Mouse (Mus musculus): ENCODE data around the gene Olfr847. TPM values are rescaled to one million over a fixed set of nuclear protein-coding genes. Genes with fewer than 3 reads are reported as not detected.

Gene Olfr847
- polyA plus RNA-seq (2012; fragmentation: generic; extraction: Trizol) = not detected

GRCm38 (mm10) chr9:19378569-19378968 lies at the start of gene Olfr847:
TSS of gene Olfr847 (minus strand) at chr9:19378669.

DNA sequence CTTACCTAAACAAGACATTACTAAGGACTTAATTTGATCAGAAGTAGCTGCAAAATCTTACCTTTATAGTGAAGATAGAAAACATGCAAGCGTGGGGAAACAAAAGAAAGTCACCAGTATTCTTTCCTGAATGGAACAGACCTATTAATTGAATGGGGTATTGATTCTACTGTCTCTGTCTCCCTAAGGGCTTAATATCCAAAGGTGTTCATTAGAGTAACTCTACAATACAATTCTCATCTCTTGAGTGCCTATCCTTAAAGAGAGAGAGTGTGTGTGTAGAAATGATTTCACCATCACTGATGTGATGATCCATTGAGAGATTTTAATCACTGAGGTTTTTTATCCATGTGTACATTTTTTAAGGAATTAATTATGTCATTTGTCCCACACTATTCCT lies 14.6 kb downstream of the Olfr847 start, which contains the start of gene Olfr846:
Gene Olfr846, minus strand, starts transcription at position 101 of the 400 bp plus-strand sequence.

DNA sequence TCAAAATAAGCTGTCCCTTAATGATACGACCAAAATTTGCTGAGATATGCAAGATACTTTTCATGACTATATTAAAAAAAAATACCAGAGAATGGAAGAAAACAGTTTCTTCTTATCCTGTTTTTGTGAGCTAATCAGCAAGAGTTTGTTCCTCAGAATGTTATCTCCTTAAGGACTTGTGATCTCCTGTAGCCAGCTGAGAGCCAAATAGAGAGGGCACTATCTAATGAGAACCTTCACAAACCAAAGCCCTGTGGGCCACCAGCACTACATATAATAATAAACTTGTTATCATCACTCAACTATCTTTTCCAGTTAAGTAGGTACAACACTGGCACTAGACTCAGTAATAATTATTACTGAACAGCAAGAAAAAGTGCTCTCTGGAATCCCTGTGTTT lies 42.3 kb downstream of the Olfr847 start, which contains the start of gene Olfr845:
Gene Olfr845, plus strand, starts transcription at position 301 of the 400 bp plus-strand sequence.

Other genes starting within 250 kb of the Olfr847 start
- not detected for gene Olfr837, start 242.4 kb downstream of the Olfr847 start, polyA plus RNA-seq (2012; fragmentation: generic; extraction: Trizol)
- gene Olfr839-ps1, start 201.4 kb downstream of the Olfr847 start, polyA plus RNA-seq (2012; fragmentation: generic; extraction: Trizol) = under 1 TPM in 1 of 2 experiments, not detected in 1; 0.02 TPM
- not detected for gene Olfr843, start 126.7 kb downstream of the Olfr847 start, polyA plus RNA-seq (2012; fragmentation: generic; extraction: Trizol)
- not detected for gene Olfr844, start 62.3 kb downstream of the Olfr847 start, polyA plus RNA-seq (2012; fragmentation: generic; extraction: Trizol)
- gene Olfr845, start 42.2 kb downstream of the Olfr847 start, polyA plus RNA-seq (2012; fragmentation: generic; extraction: Trizol) = not detected
- not detected for gene Olfr846, start 14.7 kb downstream of the Olfr847 start, polyA plus RNA-seq (2012; fragmentation: generic; extraction: Trizol)
- gene Olfr849, start 61.6 kb upstream of the Olfr847 start, polyA plus RNA-seq (2012; fragmentation: generic; extraction: Trizol) = not detected
- not detected for gene Olfr850, start 99.6 kb upstream of the Olfr847 start, polyA plus RNA-seq (2012; fragmentation: generic; extraction: Trizol)
- gene Olfr851, start 114.6 kb upstream of the Olfr847 start, polyA plus RNA-seq (2012; fragmentation: generic; extraction: Trizol) = not detected
- gene Olfr853, start 162.4 kb upstream of the Olfr847 start, polyA plus RNA-seq (2012; fragmentation: generic; extraction: Trizol) = not detected
- gene Olfr854, start 188.7 kb upstream of the Olfr847 start, polyA plus RNA-seq (2012; fragmentation: generic; extraction: Trizol) = not detected
- not detected for gene Olfr855, start 203.9 kb upstream of the Olfr847 start, polyA plus RNA-seq (2012; fragmentation: generic; extraction: Trizol)
- gene Zfp317, start 243.4 kb upstream of the Olfr847 start, polyA plus RNA-seq (2012; fragmentation: generic; extraction: Trizol) = 1 to 10 TPM in 1 of 2 experiments, under 1 TPM in 1; 0.19 to 3.8 TPM

Data from C3H10T1/2 (cell line).